Mouse (Mus musculus) embryonic facial prominence, embryonic 15.5 days (tissue): ENCODE results near the gene Kif11. TPM values are rescaled to one million over a fixed set of nuclear protein-coding genes. Genes with fewer than 3 reads are reported as not detected.

Experiments
- ATAC-seq: fragments of 200-750 bp; cut with Nextera tagmentation; 2 replicates; pipeline ENCODE4 v1.8.0; 2017; ENCODE audit warnings: low read depth, moderate TSS enrichment; ENCODE audit not compliant: insufficient number of reproducible peaks, low FRiP score, low TSS enrichment
- H3K27ac ChIP-seq: fragments of 300-500 bp; sonication (generic); replicated peaks from 2 replicates; pipeline ENCODE4 v1.5.1; 2015; ENCODE audit warnings: mild to moderate bottlenecking, inconsistent platforms
- H3K27me3 ChIP-seq: fragments of 300-500 bp; sonication (generic); 2 replicates; pipeline ENCODE4 v1.6.1; 2015; ENCODE audit warnings: inconsistent platforms
- H3K36me3 ChIP-seq: fragments of 300-500 bp; sonication (generic); 2 replicates; pipeline ENCODE4 v1.6.1; 2015; ENCODE audit warnings: mild to moderate bottlenecking, inconsistent platforms
- H3K4me1 ChIP-seq: fragments of 300-500 bp; sonication (generic); 2 replicates; pipeline ENCODE4 v1.6.1; 2015; ENCODE audit warnings: inconsistent platforms
- H3K4me2 ChIP-seq: fragments of 300-500 bp; sonication (generic); replicated peaks from 2 replicates; pipeline ENCODE4 v1.6.1; 2015; ENCODE audit warnings: mild to moderate bottlenecking, inconsistent platforms
- H3K4me3 ChIP-seq: fragments of 300-500 bp; sonication (generic); replicated peaks from 2 replicates; pipeline ENCODE4 v1.5.1; 2015; ENCODE audit warnings: mild to moderate bottlenecking, inconsistent platforms
- H3K9ac ChIP-seq: fragments of 300-500 bp; sonication (generic); 2 replicates; pipeline ENCODE4 v1.6.1; 2015; ENCODE audit warnings: inconsistent platforms
- H3K9me3 ChIP-seq: fragments of 300-500 bp; sonication (generic); replicated peaks from 2 replicates; pipeline ENCODE4 v1.6.1; 2016; ENCODE audit warnings: inconsistent platforms
- WGBS: fragments of 180-500 bp; shearing (Covaris S2); methylation state at CpG from one replicate; pipeline ENCODE4 v1.1.7; 2015; 5-methylcytosine and 5-hydroxymethylcytosine counted together
- polyA plus RNA-seq: library from polyadenylated mRNA; unstranded; fragments of >200 nt; fragmentation: Nextera tagmentation; extraction: Ambion mirVana; gene quantifications from 2 replicates; pipeline ENCODE4 v1.2.1, GENCODE M21; 2015

The Kif11 gene
- 42.0 and 42.4 TPM in 2 replicates for polyA plus RNA-seq

DNA sequence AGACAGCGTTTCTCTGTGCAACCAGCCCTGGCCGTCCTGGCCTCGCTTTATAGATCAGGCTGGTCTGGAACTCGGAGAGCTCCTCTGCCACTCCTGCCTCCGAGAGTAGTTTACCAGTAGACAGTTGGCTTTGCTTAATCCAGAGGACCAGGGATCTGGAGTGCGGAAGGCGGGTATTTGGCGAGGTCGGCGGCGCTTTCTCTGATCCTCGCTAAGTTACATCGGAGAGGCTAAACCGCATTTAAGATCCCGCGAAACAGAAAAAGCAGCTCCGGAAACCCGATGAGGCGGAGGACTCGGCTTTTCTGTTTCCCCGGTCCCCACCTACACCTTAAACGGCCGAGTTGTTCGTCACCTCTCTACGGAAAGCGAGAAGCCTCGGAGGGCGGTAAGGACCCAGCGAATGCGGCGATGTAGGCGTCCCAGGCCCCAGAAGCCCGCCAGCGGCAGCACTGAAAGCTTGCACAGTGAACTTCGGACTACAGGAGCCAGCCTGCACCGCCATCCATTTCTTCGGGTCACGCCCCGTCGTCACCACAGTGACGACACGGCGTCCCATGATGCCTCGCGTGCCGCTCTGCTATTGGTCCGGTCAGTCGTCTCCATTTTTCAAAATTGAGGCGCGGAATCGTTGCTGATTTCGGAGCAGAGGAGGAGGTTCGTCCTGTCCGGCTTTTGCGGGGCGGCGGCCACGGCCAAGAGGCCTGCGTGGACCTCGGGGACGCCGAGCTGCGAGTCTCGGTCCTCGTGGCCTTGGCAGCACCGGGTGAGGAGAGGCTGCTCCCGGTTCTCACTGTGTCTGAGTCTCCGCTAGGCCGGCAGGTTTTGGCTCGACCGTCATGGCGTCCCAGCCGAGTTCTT, at the start of gene Kif11:
Gene Kif11, plus strand, starts transcription at position 649 of the 861 bp plus-strand sequence.
- Histone ChIP-seq H3K27ac (peak within 1 kb of the TSS; percentile 99), H3K36me3 (no peaks in the 10 kb centered on the region), H3K4me1 (peaks cover 19% of the 10 kb centered on the region; the same call in 1 of the 2 replicates), H3K27me3 (no peaks in the 10 kb centered on the region), H3K4me3 (peak within 1 kb of the TSS; percentile 92), H3K9ac (peak within 1 kb of the TSS; percentile 85), H3K9me3 (no peaks in the 10 kb centered on the region), H3K4me2 (peak within 1 kb of the TSS; percentile 62)
- under 1% methylated on average over 73 of the region's 73 CpGs for WGBS
- ATAC-seq, result peak; percentile 99

DNA sequence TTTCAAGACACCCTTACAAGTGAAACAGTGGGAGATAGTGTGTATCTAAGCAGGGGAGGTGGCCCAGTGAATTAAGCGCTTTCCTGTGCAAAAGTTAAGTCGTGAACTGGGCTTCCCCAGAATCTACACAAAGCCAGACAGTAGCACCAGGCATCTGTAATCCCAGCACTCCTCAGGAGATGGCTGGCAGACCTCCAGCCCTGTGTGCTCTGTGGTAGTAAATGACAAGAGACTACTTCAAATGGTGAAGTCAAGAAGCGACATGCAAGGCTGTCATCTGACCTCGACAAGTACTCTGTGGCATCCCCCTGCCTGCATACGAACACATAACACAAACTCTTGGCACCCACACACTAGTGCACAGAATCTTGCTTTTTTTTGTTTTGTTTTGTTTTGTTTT, 49.0 kb upstream of the Kif11 start:
- Histone ChIP-seq H3K4me1 (no peaks in the 10 kb centered on the region), H3K9me3 (no peaks in the 10 kb centered on the region), H3K9ac (no peak overlapping the region), H3K27ac (no peak overlapping the region), H3K36me3 (peaks cover 14% of the 10 kb centered on the region; the same call in 1 of the 2 replicates), H3K27me3 (no peaks in the 10 kb centered on the region), H3K4me2 (no peak overlapping the region), H3K4me3 (no peak overlapping the region)
- 74% methylated on average over 5 of the region's 5 CpGs for WGBS
- ATAC-seq, result no peak

DNA sequence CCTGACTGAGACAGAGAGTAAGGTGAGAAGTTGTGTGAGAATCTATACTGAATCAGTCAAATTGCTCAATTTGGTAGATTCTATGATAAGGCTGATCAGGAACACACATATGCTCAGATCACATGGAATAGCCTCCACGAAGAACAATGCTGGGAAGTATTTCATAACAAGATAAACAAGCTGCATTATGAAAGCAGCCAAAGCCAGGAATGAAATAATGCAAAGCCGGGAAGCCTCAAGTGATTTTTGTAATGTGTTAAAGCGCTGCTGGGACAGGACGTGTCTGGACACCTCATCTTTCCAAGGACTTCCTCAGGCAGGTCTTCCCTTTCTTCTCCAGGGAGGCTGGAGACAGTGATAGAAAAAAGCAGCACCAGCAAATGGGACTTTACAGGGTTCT, 43.5 kb upstream of the Kif11 start:
- no peaks in the 10 kb centered on the region for H3K9me3 ChIP-seq
- no peak overlapping the region for H3K4me3 ChIP-seq
- peaks cover 14% of the 10 kb centered on the region; the same call in 1 of the 2 replicates for H3K36me3 ChIP-seq
- WGBS, result 64% methylated on average over 4 of the region's 4 CpGs
- no peaks in the 10 kb centered on the region for H3K4me1 ChIP-seq
- ATAC-seq, result no peak
- H3K27me3 ChIP-seq, result no peaks in the 10 kb centered on the region
- H3K4me2 ChIP-seq, result no peak overlapping the region
- no peak overlapping the region for H3K9ac ChIP-seq
- no peak overlapping the region for H3K27ac ChIP-seq

DNA sequence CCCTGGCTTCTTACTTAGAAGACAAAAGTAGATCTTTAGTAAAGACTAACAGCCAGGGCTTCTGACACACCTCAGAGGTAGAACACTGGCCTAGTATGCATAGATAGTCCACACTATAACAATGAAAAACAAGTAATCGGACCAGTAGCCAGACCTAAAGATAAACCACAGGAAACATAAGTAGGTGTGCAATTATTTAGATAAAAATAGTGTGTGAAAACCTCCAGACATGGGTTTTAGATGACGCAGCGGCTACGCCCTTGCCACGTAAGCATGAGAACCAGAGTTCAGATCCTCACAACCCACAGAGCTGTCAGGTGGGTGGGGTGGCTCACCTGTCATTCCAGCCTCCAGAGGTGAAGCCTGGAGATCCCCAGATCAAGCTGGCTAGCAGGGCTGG, 42.8 kb upstream of the Kif11 start:
- Histone ChIP-seq H3K9me3 (no peaks in the 10 kb centered on the region), H3K27ac (no peak overlapping the region), H3K36me3 (peaks cover 9% of the 10 kb centered on the region; the same call in 1 of the 2 replicates), H3K4me3 (no peak overlapping the region), H3K9ac (no peak overlapping the region), H3K4me1 (no peaks in the 10 kb centered on the region), H3K4me2 (no peak overlapping the region), H3K27me3 (no peaks in the 10 kb centered on the region)
- 82% methylated on average over 5 of the region's 5 CpGs for WGBS
- ATAC-seq, result no peak

DNA sequence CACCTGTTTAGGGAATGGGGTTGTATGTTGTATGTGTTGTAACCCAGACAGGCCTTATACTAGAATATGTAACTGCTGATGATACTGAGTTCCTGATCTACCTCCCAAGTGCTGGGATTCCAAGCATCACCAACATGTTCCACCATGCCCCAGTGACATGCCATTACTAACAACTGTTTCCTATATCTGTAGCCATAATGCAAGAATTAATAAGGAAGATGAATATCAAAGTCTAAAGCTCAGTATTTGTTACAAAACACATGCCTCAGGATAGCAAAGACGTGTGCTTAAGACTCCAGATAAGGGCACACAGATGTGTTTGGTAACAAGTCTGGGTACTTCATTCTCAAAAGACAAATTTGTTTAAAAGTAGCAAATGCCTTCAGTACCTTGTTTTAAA, 40.8 kb upstream of the Kif11 start:
- no peaks in the 10 kb centered on the region for H3K4me1 ChIP-seq
- 51% methylated on average over 1 of the region's 1 CpGs for WGBS

DNA sequence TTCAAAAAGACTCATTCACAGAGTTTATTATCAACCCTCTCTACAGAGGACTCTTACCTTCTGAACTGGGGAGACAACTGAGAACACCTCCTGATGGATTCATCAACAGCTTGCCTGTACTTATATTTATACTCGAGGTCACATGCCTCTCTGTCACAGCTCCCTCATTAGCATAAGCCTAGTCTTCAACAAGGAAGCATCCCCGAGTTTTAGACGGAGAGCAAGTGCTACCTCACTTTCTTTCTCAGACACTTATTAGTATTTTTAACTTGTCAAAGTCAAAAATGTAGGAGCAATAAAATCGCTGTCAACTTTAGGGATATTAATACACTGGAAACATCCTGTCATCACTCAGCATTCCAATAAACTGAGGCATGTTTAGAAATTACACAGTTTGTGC, 38.5 kb upstream of the Kif11 start, which contains the start of gene Ide:
Gene Ide, minus strand, starts transcription at position 101 of the 400 bp plus-strand sequence.
- no peaks in the 10 kb centered on the region for H3K27me3 ChIP-seq
- 63% methylated on average over 4 of the region's 4 CpGs for WGBS
- no peak within 1 kb of the TSS for H3K9ac ChIP-seq
- no peak within 1 kb of the TSS for H3K4me3 ChIP-seq
- no peak within 1 kb of the TSS for H3K27ac ChIP-seq
- H3K4me2 ChIP-seq, result no peak within 1 kb of the TSS
- H3K36me3 ChIP-seq, result no peaks in the 10 kb centered on the region
- H3K4me1 ChIP-seq, result no peaks in the 10 kb centered on the region
- ATAC-seq, result no peak
- no peaks in the 10 kb centered on the region for H3K9me3 ChIP-seq

More for the DNA sequence above, 40.8 kb upstream of the Kif11 start:
- ATAC-seq, result no peak
- H3K9ac ChIP-seq, result no peak overlapping the region
- H3K4me2 ChIP-seq, result no peak overlapping the region
- H3K27ac ChIP-seq, result no peak overlapping the region
- H3K36me3 ChIP-seq, result no peaks in the 10 kb centered on the region
- no peaks in the 10 kb centered on the region for H3K27me3 ChIP-seq
- H3K9me3 ChIP-seq, result no peaks in the 10 kb centered on the region
- no peak overlapping the region for H3K4me3 ChIP-seq

DNA sequence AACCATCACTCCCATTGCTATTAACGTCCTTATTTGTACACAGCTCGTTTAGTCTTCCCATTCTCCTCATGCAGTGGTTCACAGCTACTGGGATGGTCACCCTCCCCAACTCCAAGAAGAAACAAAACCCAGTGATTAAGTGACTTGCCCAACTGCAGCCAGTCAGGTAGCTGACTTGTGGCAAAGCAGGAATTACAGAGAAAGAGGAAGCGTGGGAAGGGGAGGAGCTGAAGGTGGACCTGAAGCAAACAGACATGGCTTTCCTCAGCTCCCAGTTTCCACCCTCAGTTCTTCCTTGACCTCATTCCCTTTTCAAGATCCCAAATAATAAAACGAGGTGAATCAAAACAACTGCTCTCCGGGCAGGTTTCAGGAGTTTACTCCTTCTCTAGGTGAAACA, 35.7 kb upstream of the Kif11 start:
- no peaks in the 10 kb centered on the region for H3K9me3 ChIP-seq
- H3K27me3 ChIP-seq, result no peaks in the 10 kb centered on the region
- no peak overlapping the region for H3K4me3 ChIP-seq
- H3K27ac ChIP-seq, result no peak overlapping the region
- H3K4me1 ChIP-seq, result no peaks in the 10 kb centered on the region
- H3K4me2 ChIP-seq, result no peak overlapping the region
- WGBS, result 76% methylated on average over 5 of the region's 5 CpGs
- no peak for ATAC-seq
- H3K9ac ChIP-seq, result no peak overlapping the region
- no peaks in the 10 kb centered on the region for H3K36me3 ChIP-seq

DNA sequence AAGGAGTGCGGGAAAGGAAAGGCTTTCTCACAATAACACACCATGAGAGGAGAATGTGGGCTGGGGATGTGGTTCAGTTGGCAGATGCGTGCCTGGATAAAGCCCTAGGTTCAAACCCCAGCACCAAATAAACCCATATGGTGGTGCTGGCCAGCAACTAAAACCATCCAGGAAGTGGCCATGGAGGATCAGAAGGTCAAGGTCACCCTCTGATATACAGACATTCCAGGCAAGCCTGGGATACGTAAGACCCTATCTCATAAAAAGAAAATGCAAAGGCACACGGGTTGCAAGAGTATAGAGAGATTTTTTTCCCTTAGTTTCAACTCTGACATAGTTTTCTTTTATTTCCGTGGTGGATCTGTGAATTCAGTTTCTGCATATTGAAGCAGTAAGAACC, 35.3 kb upstream of the Kif11 start:
- Histone ChIP-seq H3K9ac (no peak overlapping the region), H3K4me2 (no peak overlapping the region), H3K4me1 (no peaks in the 10 kb centered on the region), H3K27me3 (no peaks in the 10 kb centered on the region), H3K4me3 (no peak overlapping the region), H3K9me3 (no peaks in the 10 kb centered on the region), H3K27ac (no peak overlapping the region), H3K36me3 (no peaks in the 10 kb centered on the region)
- 81% methylated on average over 5 of the region's 5 CpGs for WGBS
- ATAC-seq, result no peak

DNA sequence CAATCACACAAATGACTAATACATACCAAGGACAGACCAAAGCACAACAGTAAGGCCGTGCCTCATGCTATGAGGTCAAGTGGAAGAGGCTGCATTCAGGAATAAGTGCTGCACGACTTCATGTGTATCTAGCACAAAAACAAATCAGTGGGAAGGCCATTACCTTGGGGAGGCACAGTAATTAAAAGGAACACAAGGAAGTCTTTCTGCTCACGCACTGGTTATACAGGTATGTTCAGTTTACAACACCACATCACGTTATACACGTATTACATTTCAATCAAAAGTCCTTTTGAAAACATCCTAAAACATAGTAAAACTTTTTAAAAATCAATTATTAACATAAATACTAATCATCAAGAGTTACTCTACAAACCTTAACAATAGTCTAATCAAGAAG, 32.3 kb upstream of the Kif11 start:
- H3K4me2 ChIP-seq, result no peak overlapping the region

DNA sequence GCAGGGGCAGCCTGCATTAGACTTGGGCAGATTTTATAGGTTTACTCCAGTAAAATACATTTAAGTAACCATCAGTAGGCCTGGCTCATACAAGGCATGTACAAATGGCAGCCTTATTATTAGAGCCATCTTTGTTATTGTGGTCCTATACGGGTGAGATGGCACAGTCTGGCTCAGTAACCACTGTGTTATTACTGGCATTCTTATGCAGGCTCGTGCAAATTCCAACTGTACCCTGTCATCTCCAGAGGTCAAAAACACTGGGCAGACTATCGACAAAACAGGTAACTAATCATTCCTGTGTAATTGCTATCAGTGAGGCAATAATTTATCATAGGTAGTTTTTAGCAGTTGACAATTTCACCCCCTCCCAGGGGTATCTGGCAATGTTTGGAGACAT, 29.9 kb upstream of the Kif11 start:
- 60% methylated on average over 3 of the region's 3 CpGs for WGBS
- Histone ChIP-seq H3K9ac (no peak overlapping the region), H3K36me3 (no peaks in the 10 kb centered on the region), H3K4me1 (no peaks in the 10 kb centered on the region), H3K9me3 (no peaks in the 10 kb centered on the region), H3K4me2 (no peak overlapping the region), H3K27me3 (no peaks in the 10 kb centered on the region), H3K4me3 (no peak overlapping the region), H3K27ac (no peak overlapping the region)
- ATAC-seq, result no peak

More for the DNA sequence above, 32.3 kb upstream of the Kif11 start:
- H3K27ac ChIP-seq, result peak overlapping the region; percentile 67; the same call in 1 of the 2 replicates
- 71% methylated on average over 5 of the region's 5 CpGs for WGBS
- no peaks in the 10 kb centered on the region for H3K9me3 ChIP-seq
- no peak overlapping the region for H3K4me3 ChIP-seq
- H3K36me3 ChIP-seq, result no peaks in the 10 kb centered on the region
- H3K9ac ChIP-seq, result no peak overlapping the region
- no peaks in the 10 kb centered on the region for H3K27me3 ChIP-seq
- no peak for ATAC-seq
- H3K4me1 ChIP-seq, result no peaks in the 10 kb centered on the region

DNA sequence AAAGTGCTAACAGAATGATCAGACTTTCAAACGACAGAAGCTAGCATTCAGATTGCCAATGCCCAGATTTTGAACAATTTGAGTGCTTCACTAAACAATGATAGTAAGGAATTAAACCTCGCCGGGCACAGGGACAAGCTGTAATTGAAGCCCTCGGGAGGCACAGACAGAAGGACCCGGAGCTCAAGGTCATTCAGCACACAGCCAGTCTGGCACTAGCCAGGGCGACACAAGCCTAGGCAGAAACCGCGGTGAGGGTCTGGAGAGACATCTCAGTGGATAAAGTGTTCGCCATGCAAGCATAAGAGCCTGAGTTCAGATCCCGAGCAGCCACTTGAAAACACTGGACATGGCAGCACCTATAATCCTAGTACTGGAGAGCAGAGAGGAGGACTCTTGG, 27.9 kb upstream of the Kif11 start:
- no peak for ATAC-seq
- H3K36me3 ChIP-seq, result peaks cover 7% of the 10 kb centered on the region; the same call in 1 of the 2 replicates
- no peak overlapping the region for H3K4me3 ChIP-seq
- no peak overlapping the region for H3K4me2 ChIP-seq
- H3K4me1 ChIP-seq, result no peaks in the 10 kb centered on the region
- no peak overlapping the region for H3K27ac ChIP-seq
- no peak overlapping the region for H3K9ac ChIP-seq
- no peaks in the 10 kb centered on the region for H3K27me3 ChIP-seq
- 85% methylated on average over 10 of the region's 10 CpGs for WGBS
- H3K9me3 ChIP-seq, result no peaks in the 10 kb centered on the region

DNA sequence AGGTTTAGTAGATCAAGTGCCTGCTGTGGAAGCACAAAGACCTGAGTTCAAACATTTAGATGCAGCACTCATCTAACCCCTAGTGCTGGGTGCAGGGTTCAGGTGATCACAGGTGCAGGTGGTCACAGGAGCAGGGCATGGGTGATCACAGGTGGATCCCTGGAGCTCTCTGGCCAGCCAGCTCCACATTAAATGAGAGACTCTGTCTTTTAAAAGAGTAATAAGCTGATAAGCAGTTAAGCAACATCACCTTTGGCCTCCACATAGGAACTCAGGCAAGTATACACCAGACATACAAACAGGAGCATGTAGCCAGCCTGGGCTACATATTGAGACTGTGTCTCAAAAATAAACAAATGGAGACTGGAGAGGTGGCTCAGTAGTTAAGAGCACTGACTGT, 27.3 kb upstream of the Kif11 start:
- ATAC-seq, result no peak

More for the DNA sequence above, 27.3 kb upstream of the Kif11 start:
- peaks cover 7% of the 10 kb centered on the region; the same call in 1 of the 2 replicates for H3K36me3 ChIP-seq
- no peak overlapping the region for H3K4me2 ChIP-seq
- no peak overlapping the region for H3K27ac ChIP-seq
- no peaks in the 10 kb centered on the region for H3K9me3 ChIP-seq
- no peak overlapping the region for H3K9ac ChIP-seq
- H3K27me3 ChIP-seq, result no peaks in the 10 kb centered on the region
- no peaks in the 10 kb centered on the region for H3K4me1 ChIP-seq
- no peak overlapping the region for H3K4me3 ChIP-seq
